Mouse (Mus musculus): ENCODE measurements at regions not wholly inside any gene's neighbourhood (a gene's known extent, or its start where the extent isn't known, plus 50 kb on each side); places are given as distances from the start of the nearest gene placed in this dataset.
A peak's percentile ranks its signal among the peaks of the same experiment; 100 is the strongest.
"Not testable (repeated sequence)": the region's sequence is repeated elsewhere in the genome, so short reads cannot be mapped to it uniquely, and the experiment has no call there.

DNA sequence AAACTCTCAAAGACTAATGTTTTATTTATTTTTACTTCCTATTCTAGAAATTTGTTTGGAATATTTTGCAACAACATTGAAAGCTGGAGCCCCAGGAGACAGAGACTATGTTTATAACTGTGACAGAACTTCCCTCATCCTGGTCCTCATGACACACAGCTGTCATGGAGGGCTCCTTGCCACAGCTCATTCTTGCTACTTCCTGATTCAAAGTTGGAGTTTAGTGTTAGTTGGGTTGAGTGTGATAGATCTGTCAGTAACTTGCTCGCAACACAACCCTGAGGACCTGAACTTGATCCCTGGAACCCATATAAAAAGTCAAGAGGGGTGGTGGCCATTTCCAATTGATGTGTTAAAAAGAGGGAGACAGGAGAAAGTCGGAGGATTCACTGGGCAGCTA lies 328.3 kb upstream of the Nox3 start:
- Histone ChIP-seq H3K9ac (no peak overlapping the region), H3K27ac (ENCODE audit: poor library complexity, severe bottlenecking) (no peak overlapping the region), H3K36me3 (no peaks in the 10 kb centered on the region), H3K9me3 (replicated peaks) (no peaks in the 10 kb centered on the region), H3K27me3 (replicated peaks) (no peaks in the 10 kb centered on the region), H3K4me3 (no peak overlapping the region), H3K4me2 (no peak overlapping the region), H3K4me1 (replicated peaks) (no peaks in the 10 kb centered on the region)
- ATAC-seq (ENCODE audit: insufficient number of reproducible peaks, low FRiP score), result no peak
- WGBS, result 67% methylated on average over 2 of the region's 2 CpGs

DNA sequence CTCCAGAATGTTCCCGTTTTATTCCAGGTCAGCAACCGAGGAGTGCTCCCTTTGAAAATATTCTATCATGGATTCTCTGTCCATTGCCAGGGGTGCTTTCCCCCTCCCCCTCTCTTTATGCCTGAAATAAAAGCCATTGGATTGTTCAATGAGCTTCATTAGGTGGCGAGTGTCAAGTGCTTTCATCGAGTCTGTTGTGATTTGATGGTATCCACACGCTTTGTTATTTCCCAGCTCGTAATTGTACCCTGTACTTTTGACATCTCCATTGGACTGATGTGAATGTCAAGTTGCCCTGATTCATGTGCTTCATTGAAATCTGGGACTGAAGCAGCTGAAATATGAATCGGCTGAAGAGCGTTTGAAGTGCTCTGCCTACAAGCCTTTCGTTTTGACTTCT lies 333.1 kb upstream of the Nox3 start:
- Histone ChIP-seq H3K4me1 (replicated peaks) (no peaks in the 10 kb centered on the region), H3K4me2 (no peak overlapping the region), H3K27me3 (replicated peaks) (no peaks in the 10 kb centered on the region), H3K27ac (ENCODE audit: poor library complexity, severe bottlenecking) (no peak overlapping the region), H3K9ac (no peak overlapping the region), H3K9me3 (replicated peaks) (no peaks in the 10 kb centered on the region), H3K36me3 (no peaks in the 10 kb centered on the region), H3K4me3 (no peak overlapping the region)
- 75% methylated on average over 9 of the region's 9 CpGs for WGBS
- ATAC-seq (ENCODE audit: insufficient number of reproducible peaks, low FRiP score), result no peak

DNA sequence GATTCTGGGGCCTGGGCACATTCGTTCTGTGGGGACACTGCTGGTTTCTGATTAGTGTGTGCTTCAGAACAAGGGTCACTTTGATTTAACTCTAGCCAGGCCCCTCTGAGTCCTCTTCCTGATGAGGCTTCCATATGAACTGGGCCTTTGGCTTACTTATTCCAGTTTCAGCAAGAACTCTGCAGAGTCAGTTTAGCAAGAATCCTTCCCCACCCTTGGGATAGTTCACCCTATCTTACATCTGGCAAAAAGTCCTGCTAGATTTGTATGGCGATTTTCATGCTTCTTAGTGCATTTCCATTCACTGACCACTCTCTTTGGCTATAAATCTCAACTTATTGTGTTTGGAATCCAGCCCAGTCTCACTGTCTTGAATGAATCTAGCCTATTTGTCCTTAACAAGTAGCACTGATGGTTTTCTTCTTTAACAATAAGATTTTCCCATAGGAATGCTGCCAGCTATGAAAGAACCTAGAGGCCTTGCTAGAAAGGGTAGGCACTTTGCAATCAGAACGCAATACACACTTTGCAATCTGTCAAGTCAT lies 338.8 kb upstream of the Nox3 start:
- peaks cover 4% of the 10 kb centered on the region; the same call in 1 of the 2 replicates for H3K4me1 ChIP-seq (replicated peaks)
- no peaks in the 10 kb centered on the region for H3K27me3 ChIP-seq (replicated peaks)
- H3K36me3 ChIP-seq, result no peaks in the 10 kb centered on the region
- H3K4me3 ChIP-seq, result no peak overlapping the region
- WGBS, result 70% methylated on average over 3 of the region's 3 CpGs
- no peak overlapping the region for H3K9ac ChIP-seq
- H3K4me2 ChIP-seq, result no peak overlapping the region
- H3K9me3 ChIP-seq (replicated peaks), result no peaks in the 10 kb centered on the region
- H3K27ac ChIP-seq (ENCODE audit: poor library complexity, severe bottlenecking), result no peak overlapping the region
- no peak for ATAC-seq (ENCODE audit: insufficient number of reproducible peaks, low FRiP score)

- H3K4me1 ChIP-seq (replicated peaks), result peaks cover 9% of the 10 kb centered on the region
- H3K9me3 ChIP-seq (replicated peaks), result no peaks in the 10 kb centered on the region
- H3K9ac ChIP-seq, result no peak overlapping the region
- WGBS, result 26% methylated on average over 5 of the region's 5 CpGs
- H3K4me2 ChIP-seq, result peak overlapping the region; percentile 21; the same call in 1 of the 2 replicates
- H3K4me3 ChIP-seq, result no peak overlapping the region
- no peaks in the 10 kb centered on the region for H3K27me3 ChIP-seq (replicated peaks)
- H3K27ac ChIP-seq (ENCODE audit: poor library complexity, severe bottlenecking), result 0 out of 2 replicates have a peak overlapping the region, but pooled peaks have one; percentile 24
- H3K36me3 ChIP-seq, result no peaks in the 10 kb centered on the region
- ATAC-seq (ENCODE audit: insufficient number of reproducible peaks, low FRiP score), result peak; percentile 59; the same call in 1 of the 2 replicates
Measured at GRCm38 (mm10) chr17:4040104-4040664, 344.1 kb upstream of the Nox3 start.

- not testable (repeated sequence) for ATAC-seq (ENCODE audit: insufficient number of reproducible peaks, low FRiP score); H3K27ac ChIP-seq (ENCODE audit: poor library complexity, severe bottlenecking); H3K4me2 ChIP-seq; H3K9me3 ChIP-seq (replicated peaks); H3K9ac ChIP-seq; H3K4me3 ChIP-seq; H3K36me3 ChIP-seq; H3K27me3 ChIP-seq (replicated peaks); H3K4me1 ChIP-seq (replicated peaks)
Measured at GRCm38 (mm10) chr17:4060186-4060585, 364.1 kb upstream of the Nox3 start.

DNA sequence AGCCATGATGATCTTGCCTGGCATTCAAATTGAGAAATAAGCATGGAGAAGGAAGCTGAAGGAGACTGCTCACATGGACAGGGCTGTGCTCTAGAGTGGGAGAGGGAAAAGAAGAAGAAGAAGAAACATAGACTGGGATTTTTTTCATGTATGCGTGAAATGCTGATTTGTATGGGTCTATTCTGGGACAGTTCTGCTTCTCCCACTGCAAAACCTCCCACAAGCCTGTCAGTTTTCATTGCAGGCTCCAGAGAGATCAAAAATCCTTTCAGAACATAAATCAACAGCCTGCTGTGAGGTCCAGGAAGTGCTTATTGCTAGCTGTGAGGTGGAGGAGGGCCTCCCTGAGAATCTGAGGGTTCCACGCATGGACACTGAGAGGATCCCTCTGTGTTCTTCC lies 377.3 kb upstream of the Nox3 start:
- no peaks in the 10 kb centered on the region for H3K4me1 ChIP-seq (replicated peaks)
- H3K4me3 ChIP-seq, result no peak overlapping the region
- no peaks in the 10 kb centered on the region for H3K36me3 ChIP-seq
- H3K4me2 ChIP-seq, result no peak overlapping the region
- H3K9ac ChIP-seq, result no peak overlapping the region
- no peak overlapping the region for H3K27ac ChIP-seq (ENCODE audit: poor library complexity, severe bottlenecking)
- WGBS, result 56% methylated on average over 2 of the region's 2 CpGs
- H3K27me3 ChIP-seq (replicated peaks), result no peaks in the 10 kb centered on the region
- no peaks in the 10 kb centered on the region for H3K9me3 ChIP-seq (replicated peaks)
- ATAC-seq (ENCODE audit: insufficient number of reproducible peaks, low FRiP score), result no peak

DNA sequence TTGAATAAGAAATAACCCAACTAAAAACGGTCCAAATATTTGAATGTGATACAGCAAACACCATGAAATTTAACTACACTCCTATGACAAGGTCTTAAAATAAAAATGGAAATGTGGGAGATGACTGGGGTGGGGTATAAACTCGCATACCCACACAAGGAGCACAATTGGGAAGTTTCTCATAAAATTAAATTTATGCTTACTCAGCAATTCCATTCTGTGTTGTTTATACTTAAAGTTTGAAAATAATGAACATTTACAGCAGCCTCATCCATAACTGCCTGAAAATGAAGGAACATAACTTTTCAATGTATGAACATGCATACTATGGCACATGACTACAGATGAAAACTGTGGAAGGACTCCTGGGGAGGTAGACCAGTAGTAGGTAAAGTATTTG lies 384.5 kb upstream of the Nox3 start:
- H3K4me2 ChIP-seq, result no peak overlapping the region
- H3K27ac ChIP-seq (ENCODE audit: poor library complexity, severe bottlenecking), result no peak overlapping the region
- no peak overlapping the region for H3K4me3 ChIP-seq
- WGBS, result 72% methylated on average over 2 of the region's 2 CpGs
- no peaks in the 10 kb centered on the region for H3K4me1 ChIP-seq (replicated peaks)
- H3K27me3 ChIP-seq (replicated peaks), result no peaks in the 10 kb centered on the region
- H3K36me3 ChIP-seq, result no peaks in the 10 kb centered on the region
- H3K9ac ChIP-seq, result no peak overlapping the region
- ATAC-seq (ENCODE audit: insufficient number of reproducible peaks, low FRiP score), result no peak
- H3K9me3 ChIP-seq (replicated peaks), result no peaks in the 10 kb centered on the region

GRCm38 (mm10) chr17:4094621-4095020 lies 398.6 kb upstream of the Nox3 start:
- no peak overlapping the region for H3K4me3 ChIP-seq
- no peak overlapping the region for H3K9ac ChIP-seq
- no peak for ATAC-seq (ENCODE audit: insufficient number of reproducible peaks, low FRiP score)
- no peaks in the 10 kb centered on the region for H3K27me3 ChIP-seq (replicated peaks)
- 83% methylated on average over 1 of the region's 1 CpGs for WGBS
- H3K27ac ChIP-seq (ENCODE audit: poor library complexity, severe bottlenecking), result no peak overlapping the region
- no peaks in the 10 kb centered on the region for H3K36me3 ChIP-seq
- no peaks in the 10 kb centered on the region for H3K4me1 ChIP-seq (replicated peaks)
- H3K9me3 ChIP-seq (replicated peaks), result no peaks in the 10 kb centered on the region
- H3K4me2 ChIP-seq, result no peak overlapping the region

DNA sequence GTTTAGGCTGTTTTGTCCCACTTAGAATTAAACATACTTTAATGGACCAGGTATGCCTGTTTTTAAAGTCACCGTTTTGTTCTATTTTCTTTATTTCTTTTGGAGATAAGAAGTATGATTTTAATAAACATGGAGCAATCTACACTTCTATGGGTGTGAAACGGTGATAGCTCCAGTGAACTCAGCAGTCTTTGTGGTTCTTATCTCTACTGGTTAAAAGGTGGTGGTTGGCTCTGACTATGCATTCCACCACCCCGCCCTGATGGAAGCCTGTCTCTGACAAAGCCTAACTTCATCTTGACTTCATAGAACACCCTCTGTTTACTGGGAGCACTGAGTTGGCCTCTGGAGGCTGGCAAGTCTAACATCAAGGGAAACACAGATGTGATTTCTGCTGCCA lies 407.3 kb upstream of the Nox3 start:
- Histone ChIP-seq H3K9ac (no peak overlapping the region), H3K4me2 (no peak overlapping the region), H3K9me3 (replicated peaks) (no peaks in the 10 kb centered on the region), H3K27ac (ENCODE audit: poor library complexity, severe bottlenecking) (no peak overlapping the region), H3K4me1 (replicated peaks) (no peaks in the 10 kb centered on the region), H3K36me3 (no peaks in the 10 kb centered on the region), H3K27me3 (replicated peaks) (no peaks in the 10 kb centered on the region), H3K4me3 (no peak overlapping the region)
- ATAC-seq (ENCODE audit: insufficient number of reproducible peaks, low FRiP score), result no peak
- 75% methylated on average over 3 of the region's 3 CpGs for WGBS

DNA sequence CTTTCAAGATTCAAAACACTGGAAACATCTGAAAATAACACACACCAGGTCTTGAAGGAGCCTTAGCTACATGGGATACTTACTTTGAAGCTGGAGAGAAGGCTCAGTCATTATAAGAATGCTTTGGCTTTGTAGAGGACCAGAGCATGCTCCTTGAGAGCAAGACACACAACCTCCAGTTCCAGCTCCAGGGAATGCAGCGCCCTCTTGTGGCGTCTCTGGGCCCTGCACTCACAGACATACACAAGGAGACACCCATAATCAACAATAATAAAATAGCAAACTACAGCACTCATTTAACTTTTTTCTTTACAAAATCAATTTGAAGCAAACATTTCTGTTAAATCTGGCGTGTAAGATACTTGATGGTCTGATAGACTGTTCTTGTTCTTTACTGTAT lies 413.2 kb upstream of the Nox3 start:
- WGBS, result 45% methylated on average over 3 of the region's 3 CpGs
- Histone ChIP-seq H3K27ac (ENCODE audit: poor library complexity, severe bottlenecking) (no peak overlapping the region), H3K4me3 (no peak overlapping the region), H3K4me1 (replicated peaks) (no peaks in the 10 kb centered on the region), H3K27me3 (replicated peaks) (no peaks in the 10 kb centered on the region), H3K9ac (no peak overlapping the region), H3K36me3 (no peaks in the 10 kb centered on the region), H3K9me3 (replicated peaks) (no peaks in the 10 kb centered on the region), H3K4me2 (no peak overlapping the region)
- ATAC-seq (ENCODE audit: insufficient number of reproducible peaks, low FRiP score), result no peak

DNA sequence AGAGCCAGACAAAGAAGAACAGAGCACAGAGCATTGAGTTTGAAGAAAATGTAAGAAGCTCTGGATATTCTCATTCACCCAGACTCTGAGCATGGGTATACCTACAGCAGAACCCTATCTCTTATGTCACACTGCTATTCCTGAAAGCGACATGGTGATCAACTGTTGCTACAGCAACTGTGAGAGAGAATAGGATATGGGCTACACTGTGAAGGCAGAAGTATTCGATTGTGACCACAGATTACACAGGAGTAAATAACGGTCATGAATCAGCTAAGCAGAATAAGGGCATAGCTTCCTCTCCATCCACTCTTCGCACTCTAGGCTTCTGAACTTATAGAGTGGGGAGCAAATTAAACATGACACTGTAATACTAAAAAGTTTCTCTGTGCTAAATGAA lies 417.0 kb upstream of the Nox3 start:
- H3K4me1 ChIP-seq (replicated peaks), result no peaks in the 10 kb centered on the region
- H3K27me3 ChIP-seq (replicated peaks), result no peaks in the 10 kb centered on the region

GRCm38 (mm10) chr17:4116476-4116875 lies 420.4 kb upstream of the Nox3 start:
- no peak for ATAC-seq (ENCODE audit: insufficient number of reproducible peaks, low FRiP score)
- Histone ChIP-seq H3K4me1 (replicated peaks) (no peaks in the 10 kb centered on the region), H3K9ac (no peak overlapping the region), H3K27me3 (replicated peaks) (no peaks in the 10 kb centered on the region), H3K36me3 (no peaks in the 10 kb centered on the region), H3K27ac (ENCODE audit: poor library complexity, severe bottlenecking) (no peak overlapping the region), H3K9me3 (replicated peaks) (no peaks in the 10 kb centered on the region), H3K4me2 (no peak overlapping the region), H3K4me3 (no peak overlapping the region)
- 77% methylated on average over 3 of the region's 3 CpGs for WGBS

More for the DNA sequence above, 417.0 kb upstream of the Nox3 start:
- Histone ChIP-seq H3K4me2 (no peak overlapping the region), H3K27ac (ENCODE audit: poor library complexity, severe bottlenecking) (no peak overlapping the region), H3K9me3 (replicated peaks) (no peaks in the 10 kb centered on the region), H3K36me3 (no peaks in the 10 kb centered on the region), H3K9ac (no peak overlapping the region), H3K4me3 (no peak overlapping the region)
- WGBS, result 68% methylated on average over 4 of the region's 4 CpGs
- no peak for ATAC-seq (ENCODE audit: insufficient number of reproducible peaks, low FRiP score)
